Mouse (Mus musculus): ENCODE measurements around the gene Jmjd6. TPM values are rescaled to one million over a fixed set of nuclear protein-coding genes. Genes with fewer than 3 reads are reported as not detected.
"Not testable (repeated sequence)": the region's sequence is repeated elsewhere in the genome, so short reads cannot be mapped to it uniquely, and the experiment has no call there.

The Jmjd6 gene
- polyA plus RNA-seq, 1 experiment from 2014 or later: 93.1 TPM

DNA sequence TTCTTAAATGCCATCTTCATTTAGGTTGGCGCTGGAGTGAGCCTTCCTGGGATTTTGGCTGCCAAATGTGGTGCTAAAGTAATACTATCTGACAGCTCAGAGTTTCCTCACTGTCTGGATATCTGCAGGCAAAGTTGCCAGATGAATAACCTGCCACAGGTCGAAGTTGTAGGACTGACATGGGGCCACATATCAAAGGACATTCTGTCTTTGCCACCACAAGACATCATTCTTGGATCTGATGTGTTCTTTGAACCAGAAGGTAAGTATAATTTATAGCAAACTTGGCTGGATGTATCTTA, 5.6 kb upstream of the Jmjd6 start:
- DNase-seq (ENCODE audit: low spot score); H3K27ac ChIP-seq; H3K9me3 ChIP-seq (replicated peaks); H3K27me3 ChIP-seq (ENCODE audit: low read depth, poor library complexity, severe bottlenecking); H3K4me3 ChIP-seq: not testable (repeated sequence)
- H3K36me3 ChIP-seq: peaks cover 63% of the 10 kb centered on the region
- WGBS: 83% methylated on average over 2 of the region's 2 CpGs
- H3K4me1 ChIP-seq: peaks cover 22% of the 10 kb centered on the region

DNA sequence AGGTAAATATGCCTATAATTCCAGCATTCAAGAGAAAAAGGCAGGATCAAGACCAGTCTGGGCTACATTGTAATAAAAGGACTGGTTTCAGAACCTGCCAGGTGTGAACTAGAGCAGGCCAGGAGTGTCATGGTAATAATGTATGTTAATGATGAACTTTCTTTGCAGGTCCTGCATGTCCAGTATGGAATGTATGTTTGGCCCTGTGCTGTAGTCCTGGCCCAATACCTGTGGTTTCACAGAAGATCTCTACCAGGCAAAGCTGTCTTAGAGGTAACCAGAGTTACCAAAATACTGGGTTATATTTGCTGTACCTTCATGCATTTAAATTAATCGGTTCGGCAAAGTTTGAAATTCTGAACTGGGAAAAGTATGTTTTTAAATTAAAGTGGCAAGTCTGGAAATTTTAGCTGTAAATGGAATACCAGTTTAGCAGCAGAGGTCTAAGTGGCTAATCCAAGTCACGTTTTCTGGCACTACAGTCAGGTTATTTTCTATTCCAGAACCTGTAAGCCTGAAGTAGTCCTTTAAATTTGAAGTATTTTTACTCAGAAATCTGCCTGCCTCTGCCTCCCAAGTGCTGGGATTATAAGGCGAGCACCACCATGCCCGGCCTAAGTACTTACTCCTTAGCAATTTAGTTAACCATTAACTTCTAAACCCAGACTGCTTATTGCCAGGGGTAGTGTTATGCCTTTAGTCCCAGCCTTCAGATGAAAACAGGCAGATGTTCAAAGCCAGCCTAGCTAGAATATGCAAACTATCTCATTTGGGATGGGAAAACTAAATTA, 5.0 kb upstream of the Jmjd6 start:
- 86% methylated on average over 5 of the region's 5 CpGs for WGBS
- Histone ChIP-seq H3K27ac (no peak overlapping the region), H3K4me3 (no peak overlapping the region), H3K4me1 (peaks cover 22% of the 10 kb centered on the region), H3K9me3 (replicated peaks) (no peaks in the 10 kb centered on the region), H3K36me3 (peaks cover 63% of the 10 kb centered on the region), H3K27me3 (ENCODE audit: low read depth, poor library complexity, severe bottlenecking) (no peaks in the 10 kb centered on the region)
- DNase-seq (ENCODE audit: low spot score): no peak

DNA sequence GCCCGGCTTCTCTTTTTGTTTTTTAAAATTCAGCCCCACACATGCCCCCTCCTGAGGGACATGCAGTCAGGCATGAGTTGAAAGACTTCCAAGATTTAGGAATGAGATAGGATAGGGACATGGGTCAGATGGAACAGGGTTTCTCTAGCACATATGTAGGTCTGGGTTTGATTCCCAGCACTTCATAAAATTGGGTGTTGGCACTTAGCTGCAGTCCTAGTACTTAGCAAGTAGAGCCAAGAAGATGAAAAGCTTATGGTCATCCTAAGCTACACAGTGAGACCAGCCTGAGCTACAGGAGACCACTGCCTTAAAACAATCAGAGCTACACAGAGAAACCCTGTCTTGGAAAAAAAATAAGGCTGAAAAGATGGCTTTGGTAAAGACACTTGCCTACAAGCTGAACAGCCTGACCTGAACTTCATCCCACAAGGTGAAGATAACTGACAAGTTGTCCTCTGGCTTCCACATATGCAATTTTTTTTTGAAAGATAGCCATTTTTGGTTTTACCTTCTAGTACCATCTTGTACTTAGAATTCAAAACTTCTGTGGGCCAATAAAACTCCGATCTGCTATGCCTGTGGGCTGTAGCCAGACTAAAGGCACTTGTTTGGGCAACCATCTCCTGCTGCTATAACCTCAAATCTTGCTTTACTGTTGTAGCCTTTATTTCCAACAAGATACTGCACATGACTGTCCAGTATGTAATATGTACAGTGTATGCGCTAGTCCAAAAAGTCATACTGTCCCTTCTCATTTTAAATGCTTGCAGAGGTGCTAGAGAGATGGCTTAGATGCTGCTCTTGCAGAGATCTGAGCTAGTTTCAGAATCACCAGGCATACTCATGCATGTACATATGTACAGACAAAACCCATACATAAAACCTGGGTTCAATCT, 4.2 kb upstream of the Jmjd6 start:
- no peaks in the 10 kb centered on the region for H3K9me3 ChIP-seq (replicated peaks)
- no peak overlapping the region for H3K4me3 ChIP-seq
- peaks cover 22% of the 10 kb centered on the region for H3K4me1 ChIP-seq
- no peak for DNase-seq (ENCODE audit: low spot score)
- H3K27me3 ChIP-seq (ENCODE audit: low read depth, poor library complexity, severe bottlenecking): no peaks in the 10 kb centered on the region
- 92% methylated on average over 3 of the region's 3 CpGs for whole genome bisulfite sequencing
- H3K36me3 ChIP-seq: peaks cover 63% of the 10 kb centered on the region
- no peak overlapping the region for H3K27ac ChIP-seq

DNA sequence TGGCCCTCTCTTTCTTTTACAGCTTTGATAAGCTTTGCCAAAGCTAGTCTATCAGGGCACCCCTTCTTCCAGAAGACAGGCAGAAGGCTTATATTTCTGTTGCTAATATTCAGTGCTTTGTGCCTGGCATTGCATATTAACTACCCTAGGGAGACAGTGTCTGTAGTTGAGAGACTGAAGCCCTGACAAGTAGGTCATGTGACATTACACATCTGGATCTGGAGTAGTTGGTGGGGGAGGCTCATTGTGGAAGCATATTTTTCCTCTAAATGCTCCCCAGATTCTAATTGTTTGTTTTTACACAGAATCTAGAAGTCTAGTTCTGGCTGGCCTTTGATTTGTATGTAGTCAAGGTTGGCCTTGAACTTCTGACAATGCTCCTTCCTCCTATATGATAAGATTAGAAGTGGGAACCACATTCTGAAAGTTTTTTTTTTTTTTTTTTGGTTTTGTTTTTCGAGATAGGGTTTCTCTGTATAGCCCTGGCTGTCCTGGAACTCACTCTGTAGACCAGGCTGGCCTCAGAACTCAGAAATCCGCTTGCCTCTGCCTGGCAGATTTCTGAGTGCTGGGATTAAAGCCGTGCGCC, 3.4 kb upstream of the Jmjd6 start:
- no peak for DNase-seq (ENCODE audit: low spot score)
- H3K36me3 ChIP-seq: peaks cover 59% of the 10 kb centered on the region
- peaks cover 22% of the 10 kb centered on the region for H3K4me1 ChIP-seq
- 88% methylated on average over 4 of the region's 4 CpGs for WGBS
- H3K27ac ChIP-seq: no peak overlapping the region
- H3K9me3 ChIP-seq (replicated peaks): no peaks in the 10 kb centered on the region
- H3K27me3 ChIP-seq (ENCODE audit: low read depth, poor library complexity, severe bottlenecking): no peaks in the 10 kb centered on the region
- no peak overlapping the region for H3K4me3 ChIP-seq

GRCm38 (mm10) chr11:116842531-116843260, 553 bp downstream of the Jmjd6 start:
- Histone ChIP-seq H3K9me3 (replicated peaks) (no peaks in the 10 kb centered on the region), H3K4me3 (peak overlapping the region; percentile 90), H3K27me3 (ENCODE audit: low read depth, poor library complexity, severe bottlenecking) (no peaks in the 10 kb centered on the region), H3K27ac (peak overlapping the region; percentile 98), H3K4me1 (peaks cover 34% of the 10 kb centered on the region), H3K36me3 (peaks cover 59% of the 10 kb centered on the region)
- WGBS: under 1% methylated on average over 73 of the region's 73 CpGs
- DNase-seq (ENCODE audit: low spot score): peak; percentile 77

GRCm38 (mm10) chr11:116840748-116841147, 2.5 kb downstream of the Jmjd6 start:
- peaks cover 62% of the 10 kb centered on the region for H3K36me3 ChIP-seq
- H3K27me3 ChIP-seq (ENCODE audit: low read depth, poor library complexity, severe bottlenecking): no peaks in the 10 kb centered on the region
- H3K4me1 ChIP-seq: peaks cover 34% of the 10 kb centered on the region
- DNase-seq (ENCODE audit: low spot score): no peak
- H3K4me3 ChIP-seq: peak overlapping the region; percentile 90; the same call in 1 of the 2 replicates
- H3K27ac ChIP-seq: no peak overlapping the region
- 88% methylated on average over 4 of the region's 4 CpGs for WGBS
- H3K9me3 ChIP-seq (replicated peaks): no peaks in the 10 kb centered on the region

GRCm38 (mm10) chr11:116839601-116840000, 3.6 kb downstream of the Jmjd6 start:
- peaks cover 71% of the 10 kb centered on the region for H3K36me3 ChIP-seq
- no peak overlapping the region for H3K4me3 ChIP-seq
- H3K27me3 ChIP-seq (ENCODE audit: low read depth, poor library complexity, severe bottlenecking): no peaks in the 10 kb centered on the region
- no peak overlapping the region for H3K27ac ChIP-seq
- 91% methylated on average over 7 of the region's 7 CpGs for WGBS
- peaks cover 33% of the 10 kb centered on the region for H3K4me1 ChIP-seq
- H3K9me3 ChIP-seq (replicated peaks): no peaks in the 10 kb centered on the region
- no peak for DNase-seq (ENCODE audit: low spot score)

- Histone ChIP-seq H3K36me3 (peaks cover 78% of the 10 kb centered on the region), H3K27me3 (ENCODE audit: low read depth, poor library complexity, severe bottlenecking) (no peaks in the 10 kb centered on the region), H3K4me3 (no peak overlapping the region), H3K4me1 (peaks cover 26% of the 10 kb centered on the region), H3K9me3 (replicated peaks) (no peaks in the 10 kb centered on the region), H3K27ac (no peak overlapping the region)
- 92% methylated on average over 14 of the region's 14 CpGs for WGBS
- no peak for DNase-seq (ENCODE audit: low spot score)
These were observed 4.3 kb downstream of the Jmjd6 start for GRCm38 (mm10) chr11:116838936-116839335.

- H3K27ac ChIP-seq: no peak overlapping the region
- peaks cover 93% of the 10 kb centered on the region for H3K36me3 ChIP-seq
- no peaks in the 10 kb centered on the region for H3K9me3 ChIP-seq (replicated peaks)
- peaks cover 33% of the 10 kb centered on the region for H3K4me1 ChIP-seq
- 95% methylated on average over 10 of the region's 10 CpGs for WGBS
- H3K27me3 ChIP-seq (ENCODE audit: low read depth, poor library complexity, severe bottlenecking): no peaks in the 10 kb centered on the region
- DNase-seq (ENCODE audit: low spot score): no peak
- H3K4me3 ChIP-seq: no peak overlapping the region
These were observed 5.8 kb downstream of the Jmjd6 start for GRCm38 (mm10) chr11:116837441-116837840.

DNA sequence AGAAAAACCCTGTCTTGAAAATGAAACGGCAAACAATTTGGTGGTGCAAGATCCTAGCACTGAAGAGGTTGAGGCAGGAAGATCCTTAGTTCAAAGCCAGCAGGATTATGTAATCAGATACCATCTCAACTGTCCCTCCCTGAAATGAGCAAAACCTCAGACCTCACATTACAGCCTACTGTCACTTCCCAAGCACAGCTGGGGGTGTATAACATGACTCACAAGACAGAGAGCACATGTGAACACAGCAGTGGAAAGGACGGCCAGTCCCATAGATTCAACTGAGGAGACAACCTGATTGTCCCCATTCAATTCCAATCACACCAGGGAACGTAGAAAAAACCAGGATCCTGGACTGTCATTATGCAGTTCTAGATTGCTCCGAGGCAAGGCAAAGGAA, 7.0 kb downstream of the Jmjd6 start:
- no peak overlapping the region for H3K27ac ChIP-seq
- peaks cover 94% of the 10 kb centered on the region for H3K36me3 ChIP-seq
- H3K9me3 ChIP-seq (replicated peaks): no peaks in the 10 kb centered on the region
- 94% methylated on average over 4 of the region's 4 CpGs for WGBS
- no peak for DNase-seq (ENCODE audit: low spot score)
- no peaks in the 10 kb centered on the region for H3K27me3 ChIP-seq (ENCODE audit: low read depth, poor library complexity, severe bottlenecking)
- H3K4me1 ChIP-seq: peaks cover 28% of the 10 kb centered on the region
- no peak overlapping the region for H3K4me3 ChIP-seq

DNA sequence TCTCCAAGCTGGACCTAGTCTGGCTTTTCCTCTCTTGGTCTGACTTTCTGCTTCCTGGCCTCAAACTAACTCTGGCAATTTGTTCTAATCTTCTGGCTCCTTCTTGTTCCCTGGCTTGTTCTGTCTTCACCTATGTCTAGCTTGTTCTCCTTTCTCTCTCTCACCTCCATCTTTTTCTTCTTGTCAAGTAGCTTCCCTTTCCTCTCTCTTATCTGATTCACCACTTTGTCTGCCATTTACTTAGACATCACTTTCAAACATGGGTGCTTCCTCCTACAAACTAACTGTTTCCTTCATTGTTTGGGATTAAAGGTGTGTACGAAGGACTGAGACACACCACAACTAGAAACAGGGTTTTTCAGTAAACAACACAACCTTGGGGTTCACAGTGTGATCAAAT, 8.3 kb downstream of the Jmjd6 start:
- Histone ChIP-seq H3K4me3 (no peak overlapping the region), H3K9me3 (replicated peaks) (no peaks in the 10 kb centered on the region), H3K4me1 (peaks cover 15% of the 10 kb centered on the region), H3K27ac (no peak overlapping the region), H3K36me3 (peaks cover 87% of the 10 kb centered on the region), H3K27me3 (ENCODE audit: low read depth, poor library complexity, severe bottlenecking) (no peaks in the 10 kb centered on the region)
- WGBS: 94% methylated on average over 1 of the region's 1 CpGs
- DNase-seq (ENCODE audit: low spot score): no peak

DNA sequence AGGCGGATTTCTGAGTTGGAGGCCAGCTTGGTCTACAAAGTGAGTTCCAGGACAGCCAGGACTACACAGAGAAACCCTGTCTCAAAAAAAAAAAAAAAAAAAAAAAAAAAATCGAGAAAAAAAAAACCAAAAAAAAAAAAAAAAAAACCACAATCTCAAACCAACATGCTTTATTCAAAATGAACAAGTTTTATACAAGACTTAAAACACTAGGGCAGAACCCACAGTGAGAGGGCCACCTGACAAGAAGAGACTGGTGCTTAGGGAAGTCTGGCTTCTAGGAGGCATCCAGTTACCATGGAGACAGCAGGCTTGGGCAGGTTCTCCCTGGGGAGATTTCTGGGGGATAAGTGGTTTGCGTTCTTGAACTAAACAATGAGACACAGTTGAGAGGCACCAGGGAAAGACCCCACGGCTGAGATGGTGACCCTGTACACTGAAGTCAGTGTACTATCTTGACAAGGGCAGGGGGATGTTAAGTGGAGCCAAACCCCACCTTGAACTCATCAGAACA, 11.0 kb downstream of the Jmjd6 start:
- 67% methylated on average over 3 of the region's 4 CpGs for WGBS
- Histone ChIP-seq H3K27ac (0 out of 2 replicates have a peak overlapping the region, but pooled peaks have one; percentile 15), H3K36me3 (peaks cover 60% of the 10 kb centered on the region), H3K4me3 (no peak overlapping the region), H3K4me1 (peaks cover 30% of the 10 kb centered on the region), H3K9me3 (replicated peaks) (no peaks in the 10 kb centered on the region), H3K27me3 (ENCODE audit: low read depth, poor library complexity, severe bottlenecking) (no peaks in the 10 kb centered on the region)
- DNase-seq (ENCODE audit: low spot score): no peak
